Mouse (Mus musculus) CD4-positive helper T cell, adult 2 months (primary cell): ENCODE results near the gene Calcb.
"Not testable (repeated sequence)": the region's sequence is repeated elsewhere in the genome, so short reads cannot be mapped to it uniquely, and the experiment has no call there.

ENCODE experiments used
- DNase-seq: peaks from one replicate; pipeline ENCODE4 v3.0.0-alpha.2; 2012; ENCODE audit warnings: low read depth, missing footprints, low spot score

The Calcb gene

DNA sequence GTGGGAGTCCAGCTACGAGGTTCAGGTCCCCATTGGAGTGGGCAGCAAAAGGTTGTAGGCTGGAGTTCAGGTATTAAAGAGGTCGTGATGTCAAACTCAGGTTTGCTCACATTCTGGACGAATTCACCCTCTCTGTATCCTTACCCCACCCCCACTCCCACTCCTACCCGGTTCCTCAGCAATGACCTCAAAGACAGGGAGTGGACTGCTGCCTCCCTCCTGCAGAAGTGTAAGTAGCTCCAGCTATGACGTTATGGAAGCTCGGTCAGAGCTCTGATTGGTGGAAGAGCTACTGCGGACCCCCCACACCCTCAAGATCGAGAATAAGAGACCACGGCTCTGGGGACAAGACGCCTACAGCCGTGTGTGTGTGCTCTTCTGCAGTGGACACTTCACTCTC lies at the start of gene Calcb:
Gene Calcb (plus strand): TSS at position 344 of the 400 bp plus-strand sequence.
- DNase-seq, result no peak

DNA sequence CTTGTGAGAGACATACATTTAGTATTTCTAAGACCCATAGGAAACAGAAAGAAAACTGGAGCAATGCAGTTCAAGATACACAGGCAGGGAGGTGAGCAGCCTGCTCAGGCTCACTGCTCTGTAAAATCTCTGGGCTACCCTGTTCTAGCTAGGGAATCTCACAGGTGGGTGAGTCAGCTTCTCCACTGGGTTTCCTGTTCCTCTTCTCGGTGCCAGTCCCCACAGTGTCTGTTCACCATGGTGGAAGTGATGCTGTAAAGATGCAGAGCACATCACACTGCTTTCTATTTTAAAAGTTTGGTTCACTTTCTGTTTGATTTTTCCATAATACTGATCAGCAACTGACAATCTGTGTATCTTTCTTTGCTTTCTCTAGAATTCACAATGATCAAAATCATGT lies 47.0 kb upstream of the Calcb start:
- peak; percentile 8 for DNase-seq

DNA sequence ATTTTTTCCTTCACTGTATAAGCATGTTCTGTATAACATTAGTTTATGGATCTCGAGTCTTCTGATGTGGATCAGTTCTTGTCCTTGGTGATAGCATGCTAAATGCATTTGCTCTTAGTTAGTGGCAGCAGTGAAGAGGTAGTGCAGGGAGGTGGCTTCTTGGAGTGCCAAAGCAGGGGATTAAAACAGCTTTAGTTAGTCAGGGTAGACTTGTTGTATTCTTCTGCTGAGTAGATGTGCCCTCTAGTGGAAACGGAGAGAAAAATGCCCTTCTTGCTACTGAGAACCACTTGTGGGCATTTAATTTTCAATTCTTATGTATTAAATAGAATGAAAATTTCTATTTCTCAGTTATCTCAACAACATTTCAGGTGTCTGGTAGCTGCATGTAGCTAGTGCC lies 45.7 kb upstream of the Calcb start:
- peak; percentile 22 for DNase-seq

DNA sequence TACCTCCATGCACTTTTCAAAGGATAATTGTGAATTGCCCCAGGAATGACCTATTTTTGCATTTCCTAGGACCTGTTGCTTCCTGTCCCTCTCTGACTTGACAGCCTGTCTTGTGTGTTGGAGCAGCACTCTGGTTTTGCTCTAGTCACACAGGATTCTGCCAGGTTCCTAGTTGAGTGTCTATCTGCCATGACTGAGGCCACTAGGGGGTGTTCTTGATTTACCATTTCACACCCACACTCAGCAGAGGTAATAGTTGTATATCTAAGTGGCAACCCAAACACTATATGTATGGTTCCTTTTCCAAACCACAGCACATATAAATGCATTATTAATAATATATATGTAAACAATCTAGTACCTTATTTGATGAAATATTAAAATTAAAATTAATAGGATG lies 26.1 kb upstream of the Calcb start:
- DNase-seq, result no peak

DNA sequence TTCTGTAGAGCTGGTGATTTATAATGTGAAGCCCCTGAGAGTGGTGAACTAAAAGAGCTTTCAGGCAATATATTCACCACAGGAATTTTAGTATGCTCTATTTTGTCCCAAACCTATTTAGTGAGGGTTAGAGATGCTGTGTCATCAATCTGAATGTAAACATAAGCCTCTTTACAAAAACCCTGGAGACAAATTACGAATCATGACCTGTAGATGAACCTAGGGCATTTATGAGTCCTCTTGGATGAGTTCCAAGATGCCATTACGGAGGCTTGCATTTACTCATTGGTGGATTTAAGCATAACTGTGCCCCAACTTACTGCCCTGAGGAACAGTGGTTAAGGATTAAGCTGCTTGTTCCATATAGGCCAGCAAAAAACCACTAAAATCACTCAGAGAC lies 17.6 kb upstream of the Calcb start:
- no peak for DNase-seq

DNA sequence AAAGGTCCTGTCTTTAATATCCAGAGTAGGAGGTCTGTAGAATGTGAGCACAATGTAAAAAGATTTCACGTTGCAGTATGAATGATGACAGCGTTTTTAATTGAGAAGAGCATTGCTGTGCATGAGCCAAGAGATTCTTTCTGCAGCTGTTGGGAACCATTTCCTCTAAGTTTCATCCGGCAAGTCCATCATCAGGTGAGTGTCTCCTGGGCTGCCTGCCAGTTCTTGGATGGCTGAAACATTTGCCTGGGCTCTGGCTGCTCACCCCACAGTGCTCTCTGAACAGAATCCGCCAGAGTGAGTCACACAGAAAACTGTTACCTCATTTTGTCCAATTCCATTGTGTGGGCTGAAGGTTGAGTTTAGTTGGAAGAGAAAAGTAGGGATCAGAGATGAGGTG lies 11.7 kb upstream of the Calcb start:
- DNase-seq, result no peak

GRCm38 (mm10) chr7:114707398-114707797 lies 11.0 kb upstream of the Calcb start:
- DNase-seq, result no peak

DNA sequence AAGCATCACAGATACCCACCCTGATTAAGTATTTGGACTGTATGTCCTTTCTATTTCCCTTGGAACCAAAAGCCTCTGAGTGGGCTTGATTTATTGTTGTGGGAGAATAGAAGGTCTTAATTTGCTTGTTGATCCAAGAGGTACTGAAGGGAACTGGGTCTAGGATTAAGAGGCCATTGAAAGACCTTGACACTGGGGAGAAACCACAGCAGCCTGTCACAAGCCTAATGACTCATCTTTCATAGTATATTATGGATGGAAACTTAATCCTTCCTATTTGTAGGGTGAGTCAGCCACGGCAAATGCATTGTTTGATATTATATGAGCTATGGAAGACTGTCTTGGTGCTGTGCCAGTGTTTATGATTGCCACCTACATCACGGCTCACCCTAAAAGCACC lies 8.0 kb upstream of the Calcb start:
- no peak for DNase-seq

DNA sequence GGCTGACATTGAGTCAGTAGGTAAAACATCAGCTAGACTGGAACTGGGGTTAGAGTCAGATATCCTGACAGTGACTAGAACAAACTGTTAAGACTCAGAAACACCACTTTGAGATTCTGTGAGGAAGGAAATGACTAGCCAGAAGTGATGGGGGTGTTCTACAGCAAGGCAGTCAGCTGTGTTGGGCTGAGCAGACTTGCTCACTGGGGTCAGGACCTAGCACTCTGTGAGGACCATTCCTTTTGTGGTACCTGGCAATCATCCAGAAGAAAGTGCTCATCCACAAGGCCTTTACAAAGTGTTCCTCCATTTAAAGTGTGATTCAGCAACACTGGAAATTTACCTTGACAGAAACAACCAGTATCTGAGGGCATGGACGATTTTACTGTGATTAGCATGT lies 5.9 kb upstream of the Calcb start:
- no peak for DNase-seq

GRCm38 (mm10) chr7:114719381-114720131 lies 1.1 kb downstream of the Calcb start:
- DNase-seq, result no peak

DNA sequence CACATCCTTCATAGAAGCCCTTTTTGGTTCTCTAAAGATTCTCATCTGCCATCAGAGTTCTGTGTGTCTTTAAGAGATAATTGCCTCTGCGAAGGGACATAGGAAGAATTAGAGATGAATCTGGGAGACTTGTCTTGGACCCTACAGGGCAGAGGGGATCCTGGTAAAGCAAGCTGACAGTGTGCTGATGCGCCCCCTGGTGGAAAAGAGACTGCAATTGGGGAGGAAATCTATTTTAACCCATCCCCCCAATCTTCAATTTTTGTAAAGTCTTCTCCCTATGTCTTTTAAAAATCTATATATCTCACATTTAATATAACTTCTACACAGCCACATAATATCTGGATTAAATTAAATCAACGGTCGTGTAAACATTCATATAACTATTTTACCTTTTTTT lies 11.3 kb downstream of the Calcb start:
- peak; percentile 11 for DNase-seq

DNA sequence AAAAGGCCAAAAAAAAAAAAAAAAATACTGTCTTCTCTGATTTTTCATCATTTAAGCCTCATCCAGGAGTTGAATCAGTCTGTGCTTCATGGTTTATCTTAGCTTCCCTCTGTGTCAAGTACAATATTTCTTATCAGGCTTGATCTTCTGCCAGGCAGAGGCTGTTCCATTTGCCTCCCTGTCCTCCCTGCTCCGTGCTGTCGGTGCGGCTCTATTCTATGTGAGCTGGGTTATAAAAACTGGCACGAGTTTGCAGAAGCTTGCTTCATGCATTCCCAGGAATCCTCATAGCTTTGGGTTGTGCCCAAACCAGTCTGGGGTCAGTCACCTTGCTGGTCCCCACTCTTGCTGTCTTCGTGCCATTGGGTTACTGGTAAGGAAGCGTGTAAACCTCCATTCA lies 12.7 kb downstream of the Calcb start:
- no peak for DNase-seq

DNA sequence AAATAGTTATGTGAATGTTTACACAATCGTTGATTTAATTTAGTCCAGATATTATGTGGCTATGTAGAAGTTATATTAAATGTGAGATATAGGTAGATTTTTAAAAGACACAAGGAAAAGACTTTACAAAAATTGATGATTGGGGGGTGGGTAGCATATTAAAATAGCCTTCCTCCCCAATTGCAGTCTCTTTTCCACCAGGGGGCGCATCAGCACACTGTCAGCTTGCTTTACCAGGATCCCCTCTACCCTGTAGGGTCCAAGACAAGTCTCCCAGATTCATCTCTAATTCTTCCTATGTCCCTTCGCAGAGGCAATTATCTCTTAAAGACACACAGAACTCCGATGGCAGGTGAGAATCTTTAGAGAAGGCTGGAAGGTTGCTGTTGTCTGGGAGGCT lies 13.3 kb downstream of the Calcb start:
- not testable (repeated sequence) for DNase-seq

- no peak for DNase-seq
Observed at GRCm38 (mm10) chr7:114736256-114736655, 17.8 kb downstream of the Calcb start.

GRCm38 (mm10) chr7:114738166-114738565 lies 19.7 kb downstream of the Calcb start:
- DNase-seq, result no peak

DNA sequence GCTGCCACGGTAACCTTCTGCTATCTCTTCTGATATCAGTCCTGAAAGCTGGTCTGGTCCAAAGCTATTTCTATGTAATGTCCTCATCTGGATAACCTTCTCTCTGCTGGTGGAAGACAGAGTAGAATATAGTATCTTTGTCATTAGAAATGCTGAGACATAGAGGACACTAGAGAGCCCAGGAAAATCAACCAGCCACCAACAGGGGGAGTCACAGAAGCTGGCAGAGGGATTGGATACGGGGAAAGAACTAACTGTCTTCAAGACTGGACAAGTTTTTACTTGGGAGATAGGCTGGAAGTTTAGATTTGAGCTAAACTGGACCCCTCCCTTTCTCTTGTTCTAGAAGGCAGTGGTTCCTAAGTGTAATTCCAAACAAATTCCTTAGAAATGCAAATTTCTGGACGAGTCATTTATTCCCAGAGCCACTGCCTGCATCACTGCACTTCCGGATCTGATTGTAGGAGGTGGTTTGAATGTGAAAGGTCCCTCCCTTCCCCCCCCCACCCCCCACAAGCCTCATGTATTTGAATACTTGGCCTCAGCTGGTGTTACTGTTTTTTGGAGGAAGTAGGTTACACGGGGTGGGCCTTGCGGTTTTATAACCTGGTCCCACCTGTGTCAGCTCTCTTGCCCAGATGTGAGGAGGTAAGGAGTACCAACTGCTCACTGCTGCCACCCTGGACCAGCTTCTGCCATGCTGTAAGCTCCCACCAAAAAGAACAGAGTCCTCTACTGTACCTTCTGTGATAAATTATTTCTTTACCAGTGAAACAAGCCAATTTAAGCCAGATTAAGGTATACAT lies 22.1 kb downstream of the Calcb start:
- no peak for DNase-seq

DNA sequence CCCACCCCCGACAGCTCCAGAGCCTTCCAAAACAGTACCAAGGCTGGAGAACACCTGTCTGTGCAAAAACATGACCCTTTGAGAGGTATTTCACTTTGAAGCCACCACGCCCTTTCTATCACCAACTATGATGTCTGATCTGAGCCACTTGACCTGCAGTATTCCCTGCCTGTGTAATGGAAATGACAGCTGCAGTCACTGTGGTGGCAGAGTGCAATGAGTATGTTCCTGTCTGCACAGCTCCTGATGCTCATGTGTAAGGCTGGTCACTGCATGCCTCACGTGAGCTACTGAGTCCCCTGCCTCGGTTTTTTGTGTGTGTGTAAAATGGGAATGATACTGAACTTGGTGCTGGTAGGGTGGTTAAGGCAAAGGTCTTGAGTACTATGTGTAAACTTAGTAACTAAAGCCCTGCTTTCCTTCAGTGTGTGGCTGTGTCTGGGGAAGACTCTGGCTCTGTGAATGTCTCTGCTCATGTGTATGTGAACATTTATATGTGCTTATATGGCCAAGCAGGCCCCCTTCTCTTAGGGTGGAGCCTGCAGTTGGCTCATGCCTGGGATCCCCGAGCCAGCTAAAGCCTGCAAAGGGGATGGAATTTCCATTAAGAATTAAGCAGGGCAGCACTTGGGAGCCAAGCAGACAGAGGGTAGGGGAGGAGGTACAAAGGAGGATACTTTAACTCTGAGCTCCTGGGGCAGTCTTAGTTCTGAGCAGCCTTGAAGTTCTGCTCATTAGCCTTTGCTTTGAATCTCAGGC lies 24.8 kb downstream of the Calcb start, which contains the start of gene Insc:
Gene Insc (plus strand): TSS at position 673 of the 759 bp plus-strand sequence.
- DNase-seq, result no peak

- DNase-seq, result no peak
Observed at GRCm38 (mm10) chr7:114744639-114745245, 26.3 kb downstream of the Calcb start.

DNA sequence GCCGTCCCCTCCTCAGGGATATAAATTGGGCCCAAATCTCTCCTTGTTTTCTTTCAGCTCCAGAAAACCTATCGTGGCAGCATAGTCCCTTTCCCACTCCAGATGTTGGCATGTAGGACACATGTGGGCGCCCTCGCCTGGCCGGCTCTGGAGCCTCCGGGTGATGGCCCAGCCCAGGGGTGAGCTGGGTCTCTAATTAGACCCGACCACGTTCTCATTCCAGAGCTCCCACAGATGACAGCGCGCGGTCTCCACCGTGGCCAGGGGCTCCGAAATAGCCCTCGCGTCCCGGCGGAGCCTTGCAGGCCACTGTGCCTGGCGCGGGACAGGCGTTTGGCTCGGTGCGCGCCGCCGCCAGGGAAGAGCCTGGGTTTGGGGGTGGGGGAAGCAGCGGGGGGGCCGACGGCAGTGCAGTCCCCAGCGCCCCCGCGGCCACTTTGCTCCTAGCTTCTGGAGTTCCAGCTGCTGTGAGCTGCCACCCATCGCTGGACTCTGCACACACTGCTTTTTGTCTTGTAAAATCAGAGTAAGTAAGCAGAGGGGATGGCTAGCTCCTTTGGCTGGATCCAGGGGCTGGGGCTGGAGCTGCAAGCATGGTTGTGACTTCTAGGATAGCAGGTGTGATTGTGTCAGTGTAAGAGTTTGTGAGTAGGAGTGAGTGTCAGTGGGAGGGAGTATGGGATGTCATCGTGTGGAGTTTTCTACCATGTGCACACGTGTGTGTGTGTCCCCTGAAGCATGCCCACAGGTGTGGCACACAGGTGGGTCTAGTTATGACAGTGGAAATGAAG lies 27.2 kb downstream of the Calcb start:
- DNase-seq, result no peak

- DNase-seq, result no peak
Observed at GRCm38 (mm10) chr7:114747596-114747995, 29.2 kb downstream of the Calcb start.

DNA sequence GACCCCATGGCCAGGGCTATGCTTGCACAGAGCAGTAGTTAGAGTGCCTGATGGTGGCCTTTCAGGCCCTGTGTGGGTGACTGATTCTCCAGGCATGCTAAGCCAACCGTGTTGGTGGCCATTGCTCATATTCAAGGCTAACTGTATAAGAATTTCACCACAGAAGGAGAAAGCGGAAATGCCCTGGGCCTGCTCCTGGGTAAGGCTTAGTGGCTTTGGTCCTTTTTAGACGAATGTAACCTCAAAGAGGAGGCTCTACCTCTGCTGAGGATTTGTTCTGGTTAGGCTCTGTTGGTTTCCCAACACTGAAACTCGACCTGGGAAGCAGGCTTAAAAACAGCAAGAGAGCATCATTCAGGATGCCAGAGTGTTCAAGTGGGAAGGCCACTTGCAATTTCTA lies 29.8 kb downstream of the Calcb start:
- DNase-seq, result no peak
